Mouse (Mus musculus) cerebellum, postnatal 10 days (tissue): Measurements from ENCODE around the gene Ugt1a6b.
"Not testable (repeated sequence)": the region's sequence is repeated elsewhere in the genome, so short reads cannot be mapped to it uniquely, and the experiment has no call there.

Experiments used
- DNase-seq, 2 experiments: peaks; one replicate each; pipeline ENCODE4 v3.0.0; 2021; ENCODE audit warnings: mixed read lengths in 2 of 2

Ugt1a6b gene

DNA sequence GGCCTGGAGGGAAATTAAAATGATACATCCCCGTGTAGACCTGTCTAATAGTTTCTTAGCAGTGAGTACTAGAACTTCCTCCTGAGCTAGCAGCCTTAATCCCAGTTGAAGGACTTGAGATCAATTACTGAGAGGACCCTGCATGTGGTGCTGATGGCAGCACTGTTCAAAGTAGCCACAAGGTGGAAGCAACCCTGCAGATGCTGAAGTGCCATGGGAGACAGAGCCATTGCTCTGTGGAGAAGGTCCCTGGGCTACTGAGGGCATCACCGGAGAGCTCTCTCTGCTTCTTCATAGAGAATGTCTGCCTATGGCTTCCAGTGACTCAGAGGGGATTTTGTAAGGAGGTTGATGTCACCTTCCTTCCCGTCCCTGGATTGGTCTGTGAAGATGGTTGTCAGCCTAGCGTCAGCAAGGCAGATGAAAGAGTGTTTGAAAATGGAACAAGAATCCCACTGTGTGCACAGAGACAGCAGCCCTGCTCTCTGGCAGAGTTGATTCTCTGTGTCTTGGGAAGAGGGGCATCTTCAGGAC is 22.8 kb downstream of the Ugt1a6b start:
- DNase-seq, result not testable (repeated sequence)

DNA sequence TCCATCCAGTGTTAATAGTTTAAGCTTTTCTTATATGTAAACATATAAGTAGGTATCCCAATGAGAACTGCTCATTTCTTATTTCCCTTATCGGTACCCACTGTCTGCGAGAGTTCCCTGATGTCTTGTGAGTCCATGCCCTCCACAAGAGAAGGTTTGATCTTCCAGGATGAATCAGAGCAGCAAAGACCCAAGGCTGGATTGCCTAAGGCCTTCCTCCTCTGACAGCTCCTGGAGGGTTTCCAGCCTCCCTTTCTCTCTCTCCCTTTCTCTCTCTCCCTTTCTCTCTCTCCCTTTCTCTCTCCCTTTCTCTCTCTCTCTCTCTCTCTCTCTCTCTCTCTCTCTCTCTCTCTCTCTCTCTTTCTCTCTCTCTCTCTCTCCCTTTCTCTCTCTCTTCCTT is 26.0 kb downstream of the Ugt1a6b start:
- DNase-seq, result not testable (repeated sequence)

GRCm38 (mm10) chr1:88130223-88130622 is 27.2 kb downstream of the Ugt1a6b start:
- not testable (repeated sequence) for DNase-seq

- DNase-seq, result no peak
Observed at GRCm38 (mm10) chr1:88133908-88134456, 30.9 kb downstream of the Ugt1a6b start.

- DNase-seq, result not testable (repeated sequence)
Observed at GRCm38 (mm10) chr1:88134457-88135011, 31.5 kb downstream of the Ugt1a6b start, which contains the start of gene Ugt1a6a. Gene Ugt1a6a (plus strand): TSS chr1:88134809.

DNA sequence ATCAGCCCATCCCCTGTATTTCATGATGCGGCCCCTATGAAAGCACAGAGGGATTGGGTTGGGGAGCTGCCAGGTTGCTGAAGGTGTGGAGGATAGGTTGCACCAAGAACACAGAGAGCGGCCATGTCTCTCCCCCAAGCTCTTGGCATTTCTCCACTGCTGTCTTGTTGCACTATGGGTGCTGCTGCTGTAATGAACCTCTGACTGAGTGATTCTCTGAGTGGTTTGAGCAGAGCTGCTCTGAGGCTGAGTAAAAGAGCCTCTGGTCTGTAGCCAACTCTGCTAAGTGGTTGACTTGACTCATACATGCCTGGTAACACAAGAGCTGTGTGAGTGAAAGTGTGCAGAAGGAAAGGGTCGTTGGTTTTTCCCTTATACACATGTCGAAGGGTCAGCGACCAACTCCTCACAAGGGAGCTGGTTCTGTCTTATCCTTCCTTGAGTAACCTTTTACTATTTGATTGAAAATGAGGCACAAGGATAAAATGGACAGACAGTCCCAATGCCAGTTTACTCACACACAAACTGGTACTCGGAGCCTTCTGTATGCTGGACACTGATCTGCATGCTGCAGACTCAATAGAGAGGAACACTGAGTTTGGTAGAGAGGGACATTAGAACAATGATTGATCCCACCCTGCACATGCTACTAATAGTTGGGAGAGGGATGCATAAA is 32.3 kb downstream of the Ugt1a6b start:
- not testable (repeated sequence) for DNase-seq

- no peak for DNase-seq
Observed at GRCm38 (mm10) chr1:88136646-88137045, 33.6 kb downstream of the Ugt1a6b start.

- DNase-seq, result no peak
Observed at GRCm38 (mm10) chr1:88137264-88137663, 34.2 kb downstream of the Ugt1a6b start.

- DNase-seq, result no peak
Observed at GRCm38 (mm10) chr1:88138145-88138544, 35.1 kb downstream of the Ugt1a6b start.

- not testable (repeated sequence) for DNase-seq
Observed at GRCm38 (mm10) chr1:88140492-88140891, 37.4 kb downstream of the Ugt1a6b start.

- peak; percentile 72 to 77 for DNase-seq
Observed at GRCm38 (mm10) chr1:88143966-88144675, 41.1 kb downstream of the Ugt1a6b start.

DNA sequence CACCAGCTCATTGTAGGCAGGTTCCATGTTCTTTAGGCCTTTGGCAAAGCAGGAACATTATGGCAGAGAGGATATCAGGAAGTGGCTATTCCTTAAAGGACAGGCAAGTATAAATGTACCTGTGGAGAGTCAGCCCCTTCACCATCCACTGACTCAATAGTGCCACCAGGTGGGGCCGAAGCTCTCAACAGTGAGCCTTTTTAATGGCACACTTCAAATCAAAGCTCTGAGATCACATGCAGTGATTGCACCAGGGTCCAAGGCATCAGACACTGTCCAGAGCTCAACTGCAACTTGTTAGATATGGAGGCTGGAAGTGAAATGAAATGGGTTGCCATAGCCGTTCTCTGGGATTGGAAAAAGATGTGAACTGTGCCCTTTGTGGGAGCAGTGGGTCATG is 42.2 kb downstream of the Ugt1a6b start:
- peak; percentile 41 to 44 for DNase-seq

- DNase-seq, result peak; percentile 42 to 53
Observed at GRCm38 (mm10) chr1:88150133-88150532, 47.1 kb downstream of the Ugt1a6b start.

- DNase-seq, result no peak
Observed at GRCm38 (mm10) chr1:88158430-88158829, 55.4 kb downstream of the Ugt1a6b start.

DNA sequence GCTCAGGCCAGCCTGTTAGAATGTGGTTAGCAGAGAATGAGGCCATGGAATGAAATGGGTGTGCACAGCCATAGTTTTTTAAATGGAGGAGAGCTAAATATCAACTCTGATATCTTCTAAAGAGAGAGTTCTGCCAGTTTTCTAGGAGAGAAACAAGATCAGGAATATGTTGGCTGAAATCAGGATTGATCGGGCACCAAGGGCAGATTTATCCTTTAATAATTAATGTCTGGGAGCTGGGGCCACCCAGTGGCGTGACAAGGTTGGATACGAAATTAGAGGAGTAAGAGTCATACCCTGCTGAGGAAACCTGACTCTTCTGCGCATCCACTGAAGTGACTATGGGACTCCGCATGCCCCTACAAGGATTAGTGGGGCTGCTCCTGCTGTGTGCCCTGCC is 62.7 kb downstream of the Ugt1a6b start, which contains the start of gene Ugt1a5:
Gene Ugt1a5 (plus strand): TSS at position 302 of the 400 bp plus-strand sequence.
- no peak for DNase-seq

DNA sequence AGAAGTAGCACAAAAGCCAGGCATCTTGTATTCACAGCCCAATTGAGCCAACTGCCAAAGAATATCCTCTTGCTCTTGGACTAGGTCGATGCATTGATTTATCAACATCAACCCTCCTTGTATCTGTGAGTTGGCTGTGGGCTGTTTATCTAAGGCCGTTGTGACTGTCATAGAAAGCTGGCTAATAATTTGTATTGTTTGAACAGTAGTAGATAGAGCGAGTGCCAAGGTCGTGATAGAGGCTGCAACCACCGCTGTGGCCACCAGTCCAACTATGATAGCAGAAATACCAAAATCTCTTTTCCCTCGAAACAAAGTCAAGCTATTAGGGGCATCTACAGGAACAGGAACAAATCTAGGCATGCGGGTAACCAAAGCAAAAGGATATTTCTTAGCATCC is 69.1 kb downstream of the Ugt1a6b start:
- not testable (repeated sequence) for DNase-seq

GRCm38 (mm10) chr1:88179657-88180056 is 76.6 kb downstream of the Ugt1a6b start:
- no peak for DNase-seq

GRCm38 (mm10) chr1:88186325-88186935 is 83.4 kb downstream of the Ugt1a6b start:
- no peak for DNase-seq

DNA sequence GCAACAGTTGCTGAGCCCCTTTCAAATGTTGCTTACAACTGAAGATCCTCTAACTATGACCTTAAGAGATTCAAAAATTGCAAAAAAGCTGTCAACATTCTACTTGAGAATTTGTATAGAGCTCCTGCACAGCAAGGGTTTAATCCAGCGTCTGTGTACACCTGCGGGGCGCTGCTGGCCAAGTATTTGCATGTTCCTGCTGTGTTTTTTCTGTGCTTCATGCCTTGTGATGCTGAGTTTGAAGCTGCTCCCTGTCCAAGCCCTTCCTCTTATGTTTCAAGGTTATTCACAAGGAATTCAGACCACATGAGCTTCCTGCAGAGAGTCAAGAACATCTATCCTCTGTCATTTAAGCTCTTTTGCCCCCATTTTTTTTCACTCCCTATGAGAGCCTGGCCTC is 89.1 kb downstream of the Ugt1a6b start:
- no peak for DNase-seq

DNA sequence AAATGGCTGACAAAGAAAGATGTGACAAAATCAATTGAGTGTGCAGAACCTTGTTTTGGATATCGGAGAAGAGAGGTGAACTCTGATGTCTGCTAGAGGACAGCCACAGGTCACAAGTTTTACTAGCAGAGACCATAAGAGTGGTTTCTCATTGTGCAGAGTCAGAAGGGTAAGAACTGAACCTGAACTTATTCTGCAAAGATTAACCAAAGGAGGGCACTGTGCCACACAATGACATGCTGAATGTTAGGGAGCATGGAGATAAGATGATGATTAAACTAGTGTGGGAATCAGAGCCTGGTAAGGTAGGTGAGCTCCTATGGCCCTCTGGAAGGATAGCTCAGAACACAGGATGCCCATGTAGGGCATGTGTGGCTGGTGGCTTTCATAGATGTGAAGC is 92.6 kb downstream of the Ugt1a6b start:
- DNase-seq, result no peak

DNA sequence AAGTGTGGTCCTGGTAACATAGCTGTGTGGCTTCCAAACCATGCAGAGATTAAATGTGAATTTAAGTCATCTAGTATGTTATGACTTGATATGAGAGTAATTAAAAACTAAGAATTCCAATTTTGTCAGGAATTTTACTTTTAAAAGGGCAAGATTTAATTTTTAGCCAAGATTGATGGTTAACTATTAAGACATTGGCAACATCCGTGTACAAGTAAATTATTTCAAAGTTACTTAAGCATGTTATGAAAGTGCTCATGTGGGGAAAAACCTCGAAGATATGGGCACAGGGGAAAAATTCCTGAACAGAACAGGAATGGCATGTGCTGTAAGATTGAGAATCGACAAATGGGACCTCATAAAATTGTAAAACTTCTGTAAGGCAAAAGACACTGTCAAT is 94.4 kb downstream of the Ugt1a6b start:
- DNase-seq, result no peak

GRCm38 (mm10) chr1:88199996-88200395 is 96.9 kb downstream of the Ugt1a6b start:
- DNase-seq, result peak; percentile 59 to 64

DNA sequence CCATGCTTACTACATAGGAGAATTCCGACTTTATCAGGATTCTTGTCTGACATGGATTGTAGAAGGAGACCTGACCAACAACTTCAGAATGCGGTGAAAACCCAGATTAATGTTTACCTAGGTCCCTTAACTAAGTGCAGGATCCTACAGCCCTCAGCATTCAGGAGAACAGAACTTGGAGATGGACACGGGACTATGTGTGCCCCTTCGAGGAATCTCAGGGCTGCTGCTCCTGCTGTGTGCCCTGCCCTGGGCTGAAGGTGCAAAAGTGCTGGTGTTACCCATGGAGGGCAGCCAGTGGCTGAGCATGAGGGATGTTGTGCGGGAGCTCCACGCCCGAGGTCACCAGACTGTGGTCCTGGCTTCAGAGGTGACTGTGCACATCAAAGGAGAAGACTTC is 97.4 kb downstream of the Ugt1a6b start, which contains the start of gene Ugt1a2:
Gene Ugt1a2 (plus strand): TSS at position 146 of the 400 bp plus-strand sequence.
- DNase-seq, result no peak
